Mouse (Mus musculus): ENCODE data around the gene Gkap1.

Gkap1 gene

DNA sequence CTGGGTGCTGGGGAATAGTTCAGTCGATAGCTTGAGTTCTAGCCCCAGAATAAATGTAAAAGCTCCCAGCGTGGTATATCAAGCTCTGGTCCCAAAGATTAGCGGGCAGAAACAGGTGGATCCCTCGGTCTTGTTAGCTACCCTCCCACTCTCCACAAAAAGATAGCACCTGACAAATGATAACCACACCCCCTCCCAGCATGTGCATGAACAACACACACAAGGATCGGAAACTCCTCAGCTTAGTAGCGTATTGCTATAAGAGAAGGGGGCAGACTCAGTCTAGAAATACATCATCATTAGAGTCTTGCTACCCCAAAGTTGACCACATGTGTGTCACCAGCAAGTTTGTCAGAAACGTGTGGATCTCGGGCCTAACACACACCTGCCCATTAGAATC lies at the start of gene Gkap1:
Gkap1 (minus strand) TSS at position 101 of the 400 bp plus-strand sequence.
- no peak for DNase-seq (ENCODE audit: extremely low read depth, low read depth)

DNA sequence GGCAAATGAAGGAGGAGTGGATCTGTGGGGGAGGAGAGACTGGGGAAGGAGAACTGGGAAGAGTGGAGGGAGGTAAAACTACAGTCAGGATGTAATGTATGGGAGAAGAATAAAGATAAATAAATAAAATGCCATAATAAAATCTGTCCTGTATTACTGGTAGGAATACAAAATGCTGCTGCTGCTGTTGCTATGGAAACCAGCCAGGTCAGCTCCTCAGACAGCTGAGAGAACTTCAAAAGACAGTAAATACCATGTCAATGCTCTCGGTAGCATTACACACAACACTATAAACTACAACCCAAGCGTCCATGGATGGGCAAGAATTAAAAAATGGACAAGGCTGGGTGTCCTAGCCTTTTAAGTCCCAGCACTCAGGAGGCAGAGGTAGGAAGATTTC lies 42.3 kb upstream of the Gkap1 start:
- no peak for DNase-seq (ENCODE audit: extremely low read depth, low read depth)

DNA sequence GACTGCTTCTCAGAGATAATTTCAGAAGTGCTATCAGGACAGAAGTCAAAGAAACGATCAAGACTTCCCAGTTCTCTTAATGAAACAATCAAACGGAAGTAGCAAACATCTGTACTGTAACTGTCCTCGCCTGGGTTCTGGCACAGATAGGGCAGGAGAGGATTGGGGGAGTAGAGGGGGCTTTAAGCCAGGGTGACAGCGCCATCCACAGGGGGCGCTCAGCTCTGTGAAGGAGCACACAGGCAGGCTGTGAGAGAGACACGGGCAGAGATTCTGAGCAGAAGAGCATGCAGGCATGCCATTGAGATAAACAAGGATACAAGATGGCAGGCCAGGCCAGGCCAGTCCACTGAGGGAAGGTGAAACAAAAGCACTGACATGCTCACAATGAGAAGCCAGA lies 39.5 kb upstream of the Gkap1 start:
- DNase-seq (ENCODE audit: extremely low read depth, low read depth), result peak; percentile 91

DNA sequence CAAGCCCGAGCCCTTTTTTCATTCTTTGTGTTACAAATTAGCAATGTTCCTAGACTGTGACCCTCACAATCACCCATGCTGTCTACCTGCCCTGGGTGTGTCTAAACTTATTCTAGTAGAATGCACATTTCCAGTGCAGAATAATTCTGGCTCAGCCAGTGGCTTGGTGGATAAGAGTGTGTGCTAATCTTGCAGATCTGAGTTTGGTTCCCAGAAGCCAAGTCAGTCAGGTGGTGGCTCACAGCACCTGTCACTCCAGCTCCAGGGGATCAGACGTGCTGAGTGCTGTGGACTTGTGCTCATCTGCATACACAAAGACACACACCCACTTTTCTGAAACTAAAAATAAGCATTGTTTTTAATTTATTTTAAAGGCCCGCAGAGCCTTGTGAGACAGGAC lies 38.3 kb upstream of the Gkap1 start:
- DNase-seq (ENCODE audit: extremely low read depth, low read depth), result no peak

DNA sequence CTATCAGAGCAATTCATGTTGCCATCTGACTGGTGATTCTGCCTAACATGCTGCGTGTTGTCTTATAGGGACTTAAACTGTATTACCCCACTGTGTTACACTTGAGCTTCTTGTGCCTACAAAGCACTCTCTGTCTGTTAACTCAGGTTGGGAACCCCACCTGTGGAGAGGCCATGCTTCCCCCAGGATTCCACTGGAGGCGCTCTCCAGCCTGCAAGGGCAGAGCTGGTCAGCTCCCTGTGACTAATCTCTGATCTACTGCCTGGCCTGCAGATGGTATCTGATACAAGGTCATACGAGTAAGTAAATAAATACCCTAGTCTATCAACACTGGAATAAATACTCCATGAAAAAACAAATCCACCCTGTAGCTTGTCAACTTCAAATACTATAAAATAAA lies 35.9 kb upstream of the Gkap1 start:
- no peak for DNase-seq (ENCODE audit: extremely low read depth, low read depth)

DNA sequence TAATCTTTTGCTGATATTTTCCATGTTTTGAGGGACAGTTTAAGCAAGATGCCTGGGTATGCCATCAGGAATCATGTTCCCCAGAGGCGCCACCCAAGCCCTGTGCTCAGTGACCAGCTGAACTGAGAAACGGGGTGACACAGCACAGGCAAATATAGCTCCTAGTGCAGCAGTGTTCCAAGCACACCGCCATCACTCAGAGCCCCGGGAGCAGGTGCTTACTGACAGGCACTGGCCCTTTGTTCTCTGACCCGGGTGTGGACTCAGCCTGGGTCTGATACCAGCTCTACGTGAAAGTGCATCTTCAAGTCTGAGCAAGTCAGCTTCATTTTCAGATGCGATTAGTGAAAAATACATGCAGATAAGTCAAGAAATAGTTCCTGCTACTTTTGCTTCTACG lies 34.0 kb upstream of the Gkap1 start:
- no peak for DNase-seq (ENCODE audit: extremely low read depth, low read depth)

DNA sequence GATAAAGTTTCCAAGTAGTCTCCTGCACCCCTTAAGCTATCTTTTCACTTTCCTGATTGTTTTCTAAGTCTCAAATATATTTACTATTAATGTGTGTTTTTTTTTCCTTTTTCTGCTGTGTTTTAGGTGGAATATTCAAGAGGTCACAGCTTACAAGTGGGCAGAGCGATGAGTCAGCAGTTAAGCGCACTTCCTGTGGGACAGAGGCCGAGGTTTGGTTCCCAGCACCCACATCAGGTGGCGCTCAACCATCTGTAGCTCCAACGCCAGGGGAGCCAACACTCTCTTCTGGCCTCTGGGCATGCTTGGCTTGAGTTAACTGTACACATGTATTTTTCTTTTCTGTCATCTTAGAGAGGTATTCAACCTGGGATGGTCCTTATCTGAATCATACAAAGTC lies 32.0 kb upstream of the Gkap1 start:
- no peak for DNase-seq (ENCODE audit: extremely low read depth, low read depth)

DNA sequence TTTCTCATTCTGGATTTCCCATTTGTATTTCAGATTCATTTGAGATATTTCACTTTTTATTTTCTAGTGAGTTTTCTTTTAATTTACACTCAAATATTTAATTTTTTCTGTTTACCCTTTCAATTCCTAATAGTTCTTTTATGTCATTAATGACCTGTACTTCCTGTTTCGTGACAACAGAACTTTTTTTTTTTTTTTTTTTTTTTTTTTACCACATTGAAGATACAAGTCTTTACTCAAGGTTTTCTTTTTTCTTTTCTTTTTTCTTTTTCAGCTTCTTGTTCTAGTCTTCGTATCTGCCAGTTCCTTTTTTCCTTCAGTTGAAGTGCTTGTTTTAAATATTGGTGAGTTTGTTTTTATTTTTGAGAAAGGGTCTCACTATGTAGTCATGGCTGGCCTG lies 29.7 kb upstream of the Gkap1 start:
- no peak for DNase-seq (ENCODE audit: extremely low read depth, low read depth)

DNA sequence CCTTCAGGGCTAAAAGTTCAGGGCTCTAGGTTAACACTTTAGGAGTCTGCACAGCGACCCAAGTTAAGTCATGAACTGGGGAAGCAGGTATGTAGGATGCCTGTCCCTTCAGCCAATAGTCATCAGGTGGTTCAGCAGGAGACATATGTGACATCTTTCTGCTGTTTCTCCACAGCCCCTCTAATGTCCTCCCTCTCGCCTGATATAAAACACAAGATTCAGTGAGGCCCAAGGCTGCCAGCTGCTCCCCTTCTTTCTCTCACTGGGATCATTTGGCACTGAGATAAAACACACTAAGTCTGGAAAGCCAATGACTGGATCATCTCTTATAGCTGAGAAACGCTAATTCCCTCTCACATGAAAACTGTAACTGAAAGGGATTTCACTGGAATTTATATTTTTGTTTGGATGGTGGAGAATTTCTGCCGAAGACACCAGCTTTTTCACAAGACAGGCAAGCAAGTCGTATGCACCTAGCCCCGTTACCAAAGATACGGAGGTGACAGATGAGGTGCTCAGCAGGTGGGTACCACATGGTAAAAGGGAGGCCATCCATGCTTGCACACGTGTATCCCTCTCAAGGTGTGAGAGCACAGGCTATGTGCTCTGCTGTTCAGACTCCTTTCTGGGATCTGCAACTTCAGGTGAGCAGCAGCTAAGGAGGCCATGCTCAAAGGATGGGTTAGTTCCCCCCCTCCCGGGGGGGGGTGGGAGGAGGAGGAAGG lies 27.1 kb upstream of the Gkap1 start:
- no peak for DNase-seq (ENCODE audit: extremely low read depth, low read depth)

DNA sequence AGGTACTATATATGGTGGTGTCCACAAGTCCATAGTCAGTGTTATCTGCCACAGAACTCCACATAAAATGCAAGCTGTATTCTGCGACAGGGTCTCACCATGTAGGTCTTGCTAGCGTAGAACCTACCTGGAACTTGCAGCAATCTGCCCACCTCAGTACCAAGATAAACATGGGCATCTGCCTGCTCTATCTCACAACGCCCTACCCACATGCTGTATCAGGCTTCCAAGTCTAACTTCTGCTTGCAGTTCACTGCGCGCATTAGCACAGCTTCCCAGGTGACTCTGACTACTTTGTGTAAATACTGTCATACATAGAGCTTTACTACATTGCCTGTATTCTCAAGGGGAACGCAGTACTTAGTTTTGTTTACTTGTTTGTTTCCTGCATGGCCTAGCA lies 26.5 kb upstream of the Gkap1 start:
- DNase-seq (ENCODE audit: extremely low read depth, low read depth), result no peak

DNA sequence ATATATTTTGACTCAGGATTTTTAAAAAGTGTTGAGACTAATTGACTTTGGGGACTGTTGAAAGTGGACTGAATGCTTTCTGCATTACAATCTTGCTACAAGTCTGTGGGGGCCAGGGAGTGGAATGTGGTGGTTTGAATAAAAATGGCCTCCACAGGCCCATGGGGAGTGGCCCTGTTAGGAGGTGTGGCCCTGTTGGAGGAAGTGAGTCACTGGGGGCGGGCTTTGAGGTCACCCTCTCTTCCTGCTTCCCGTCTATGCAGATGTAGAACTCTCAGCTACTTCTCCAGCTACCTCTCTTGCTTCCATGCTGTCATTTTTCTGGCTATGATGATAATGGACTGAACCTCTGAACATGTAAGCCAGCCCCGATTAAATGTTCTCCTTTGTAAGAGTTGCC lies 23.3 kb upstream of the Gkap1 start:
- no peak for DNase-seq (ENCODE audit: extremely low read depth, low read depth)

DNA sequence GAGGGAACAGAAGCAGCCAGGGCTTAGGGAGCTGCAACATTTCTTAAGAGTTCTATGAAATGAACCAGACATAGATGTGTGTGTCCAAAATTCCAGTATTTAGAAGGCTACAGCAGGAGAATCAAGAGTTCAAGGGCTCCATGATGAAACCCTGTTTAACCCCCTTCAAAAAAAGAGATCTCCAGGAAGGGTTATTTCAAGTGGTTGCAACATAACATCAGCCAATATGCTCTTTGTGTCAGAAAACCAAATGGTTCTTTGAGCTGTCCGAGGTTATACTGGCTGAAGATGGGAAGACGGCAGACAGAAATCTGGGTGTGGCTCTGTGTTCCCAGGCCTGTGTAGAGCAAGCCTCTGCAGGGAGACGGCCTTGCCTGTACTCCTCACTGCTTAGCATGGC lies 20.1 kb upstream of the Gkap1 start:
- DNase-seq (ENCODE audit: extremely low read depth, low read depth), result no peak

DNA sequence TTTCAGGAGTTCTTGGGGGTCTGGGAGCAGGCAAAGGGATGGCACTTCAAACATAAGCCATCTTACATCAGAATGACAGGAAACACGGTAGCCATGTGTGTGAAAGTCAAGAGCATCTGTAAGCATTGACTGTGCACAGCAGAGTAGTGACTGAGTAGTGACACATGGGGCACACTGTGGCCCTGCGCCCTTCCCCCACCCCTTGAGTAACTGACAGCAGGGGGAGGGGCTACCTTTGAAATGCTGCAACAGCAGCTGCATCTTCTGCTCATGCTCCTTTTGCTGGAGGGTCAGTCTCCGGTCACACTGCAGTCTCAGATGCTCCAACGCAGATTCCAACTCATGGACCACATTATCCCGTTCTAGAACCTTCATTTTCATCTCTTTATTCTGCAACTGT lies 17.3 kb upstream of the Gkap1 start:
- DNase-seq (ENCODE audit: extremely low read depth, low read depth), result no peak

DNA sequence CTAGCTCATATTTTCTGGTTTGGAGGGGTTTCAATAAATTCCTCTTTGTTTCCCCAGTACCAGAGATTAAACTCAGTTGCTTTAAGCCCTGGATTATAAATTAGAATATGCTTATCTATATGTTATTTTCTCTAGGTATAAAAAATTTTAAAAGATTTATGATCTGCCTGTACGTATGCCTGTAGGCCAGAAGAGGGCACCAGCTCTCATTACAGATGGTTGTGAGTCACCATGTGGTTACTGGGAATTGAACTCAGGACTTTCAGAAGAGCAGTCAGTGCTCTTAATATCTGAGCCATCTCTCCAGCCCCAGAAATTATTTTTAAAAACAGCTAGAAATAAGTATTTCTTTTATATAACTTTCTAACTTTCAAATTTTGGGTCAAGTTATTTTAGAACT lies 13.8 kb upstream of the Gkap1 start:
- no peak for DNase-seq (ENCODE audit: extremely low read depth, low read depth)

DNA sequence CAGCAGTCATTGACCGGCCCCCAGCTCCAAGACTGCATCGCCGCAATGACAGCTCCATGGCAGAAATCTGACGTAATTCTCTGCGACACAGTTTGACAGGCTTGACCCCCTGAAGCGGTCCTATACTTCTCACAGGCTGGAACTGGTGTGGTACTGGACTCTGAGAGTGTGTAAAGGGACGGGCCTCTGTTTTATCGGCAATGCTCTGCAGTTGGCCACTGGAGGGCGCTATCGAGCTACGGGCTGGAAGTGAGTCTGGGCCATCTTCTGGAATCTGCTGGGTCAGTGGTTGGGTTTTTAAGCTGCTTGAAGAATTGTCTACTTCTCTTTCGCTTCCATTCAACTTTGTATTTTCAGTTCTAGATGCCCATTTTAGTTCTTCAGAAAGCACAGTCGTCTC lies 12.3 kb upstream of the Gkap1 start:
- DNase-seq (ENCODE audit: extremely low read depth, low read depth), result peak; percentile 62

DNA sequence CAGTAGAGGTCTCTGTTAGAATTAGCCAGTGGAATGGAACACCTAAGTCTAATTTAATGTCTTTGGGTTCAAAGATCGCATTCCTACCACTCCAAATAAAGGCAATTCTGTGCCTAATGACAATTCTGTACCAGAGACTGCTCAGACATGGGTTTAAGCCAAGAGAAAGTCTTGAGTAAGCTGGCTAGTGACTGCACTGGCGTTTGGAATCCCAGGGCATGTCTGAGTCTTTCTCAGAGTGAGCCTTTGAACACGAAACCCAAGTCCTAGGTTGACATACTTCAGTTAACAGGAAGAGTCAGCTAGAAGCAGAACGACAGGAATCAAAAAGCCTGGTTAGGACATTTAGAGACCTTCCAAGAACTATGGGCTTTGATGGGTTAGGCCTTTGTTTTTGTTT lies 8.0 kb upstream of the Gkap1 start:
- DNase-seq (ENCODE audit: extremely low read depth, low read depth), result no peak

DNA sequence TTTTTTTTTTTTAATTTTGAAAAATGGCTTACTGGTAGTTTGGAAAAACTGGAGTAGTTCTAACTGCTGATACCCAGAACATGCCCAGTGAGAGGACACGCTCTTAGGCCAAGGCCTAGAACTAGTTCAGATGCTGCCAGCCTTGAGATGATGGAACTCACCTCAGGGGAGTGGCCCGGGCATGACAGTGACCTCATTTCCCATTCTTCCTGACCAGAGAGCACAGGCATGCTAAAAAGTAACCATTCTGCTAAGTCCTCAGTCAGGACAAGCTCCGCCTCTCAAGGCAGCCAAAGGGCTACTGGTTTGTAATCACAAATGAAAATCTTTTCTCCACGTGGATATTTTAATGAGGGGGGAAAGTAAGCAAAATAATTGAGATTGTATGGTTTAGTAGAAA lies 6.4 kb upstream of the Gkap1 start:
- DNase-seq (ENCODE audit: extremely low read depth, low read depth), result no peak

DNA sequence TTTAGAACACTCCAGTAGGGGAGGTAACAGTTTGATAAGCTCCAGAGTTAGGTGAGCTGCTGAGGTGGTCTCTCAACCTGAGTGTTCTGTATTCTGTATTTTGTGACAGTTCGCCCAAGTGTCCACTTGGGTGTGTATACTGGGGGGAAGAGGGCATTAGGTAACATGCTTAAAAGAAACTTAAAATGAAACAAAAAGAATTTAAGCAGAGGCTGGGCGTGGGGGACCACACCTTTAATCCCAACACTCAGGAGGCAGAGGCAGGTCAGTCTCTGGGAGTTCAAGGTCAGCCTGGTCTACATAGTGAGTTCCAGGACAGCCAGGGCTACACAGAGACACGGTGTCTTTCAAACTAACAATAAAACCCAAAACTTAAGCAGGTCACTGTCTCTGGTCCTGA lies 5.0 kb upstream of the Gkap1 start:
- no peak for DNase-seq (ENCODE audit: extremely low read depth, low read depth)

DNA sequence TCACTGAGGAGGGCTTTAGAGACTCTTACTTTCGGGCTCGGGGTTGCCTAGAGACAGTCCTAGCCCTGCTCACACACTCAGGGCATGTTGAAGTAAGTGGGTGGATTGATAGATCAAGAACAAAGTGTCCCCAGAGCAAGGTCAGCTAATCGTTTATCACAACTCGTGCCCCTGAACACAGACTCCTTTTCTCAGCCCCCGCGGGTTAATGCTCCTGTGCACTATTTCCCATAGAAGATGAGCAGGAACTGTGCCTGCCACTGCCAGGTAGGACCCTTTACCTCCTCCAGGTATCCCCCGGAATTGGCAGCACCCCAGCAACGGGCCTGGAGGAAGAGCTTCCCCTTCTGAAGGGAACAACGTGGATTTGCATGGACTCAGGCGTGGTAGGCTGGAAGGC lies 757 bp upstream of the Gkap1 start:
- no peak for DNase-seq (ENCODE audit: extremely low read depth, low read depth)

DNA sequence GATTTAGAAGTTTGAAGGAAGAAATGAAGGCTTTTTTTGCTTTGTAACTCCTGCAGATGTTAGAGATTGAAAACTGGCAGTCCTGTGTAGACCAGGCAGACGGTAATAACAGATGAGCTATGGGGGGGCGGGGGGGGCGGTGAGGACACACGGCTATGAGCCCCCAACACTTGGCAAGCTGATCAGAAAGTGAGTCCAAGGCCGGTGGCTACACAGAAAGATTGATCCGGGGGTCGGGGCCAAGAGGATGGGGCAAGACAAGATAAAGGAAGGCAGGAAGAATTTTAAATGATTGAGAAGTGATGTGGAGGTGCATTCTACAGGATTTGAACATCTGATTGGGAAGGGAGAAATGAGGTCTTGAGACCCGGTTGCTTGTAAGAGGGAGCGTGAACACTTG lies 423 bp downstream of the Gkap1 start:
- no peak for DNase-seq (ENCODE audit: extremely low read depth, low read depth)

DNA sequence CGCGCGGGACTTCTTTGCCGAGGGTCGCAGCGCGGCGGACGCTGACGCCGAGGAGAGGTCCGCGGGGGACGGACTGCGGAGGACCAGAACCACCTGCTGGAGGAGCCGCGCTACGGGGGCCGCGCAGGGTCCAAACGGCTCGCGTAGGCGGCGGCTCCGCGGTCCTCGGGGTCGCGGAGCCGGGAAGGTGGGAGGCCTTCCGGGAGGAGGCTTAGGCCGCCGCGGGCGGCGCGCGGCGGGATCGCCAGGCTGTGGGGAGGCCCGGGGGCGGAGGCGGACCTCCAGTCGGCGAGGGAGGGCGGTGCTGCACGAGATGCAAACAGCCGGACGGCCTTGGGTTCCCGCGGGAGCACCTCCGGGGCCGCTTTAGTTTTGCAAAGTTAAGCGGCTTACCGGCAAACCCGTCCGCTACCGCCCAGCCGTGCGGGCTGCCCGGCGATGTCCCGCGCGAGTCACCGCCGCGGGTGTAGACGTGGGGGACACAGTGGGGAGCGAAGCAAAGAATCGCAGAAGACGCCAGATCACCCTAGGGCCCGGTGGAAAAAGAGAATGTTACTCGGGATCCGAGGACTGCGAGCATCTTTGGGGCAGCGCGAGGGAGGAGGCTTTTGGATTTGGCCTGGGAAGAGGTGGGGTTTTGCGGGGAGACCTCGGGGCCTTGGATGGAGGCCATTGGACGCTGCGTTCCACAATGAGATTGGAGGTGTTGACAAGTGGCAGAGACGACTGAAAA lies 1.1 kb downstream of the Gkap1 start:
- DNase-seq (ENCODE audit: extremely low read depth, low read depth), result no peak

DNA sequence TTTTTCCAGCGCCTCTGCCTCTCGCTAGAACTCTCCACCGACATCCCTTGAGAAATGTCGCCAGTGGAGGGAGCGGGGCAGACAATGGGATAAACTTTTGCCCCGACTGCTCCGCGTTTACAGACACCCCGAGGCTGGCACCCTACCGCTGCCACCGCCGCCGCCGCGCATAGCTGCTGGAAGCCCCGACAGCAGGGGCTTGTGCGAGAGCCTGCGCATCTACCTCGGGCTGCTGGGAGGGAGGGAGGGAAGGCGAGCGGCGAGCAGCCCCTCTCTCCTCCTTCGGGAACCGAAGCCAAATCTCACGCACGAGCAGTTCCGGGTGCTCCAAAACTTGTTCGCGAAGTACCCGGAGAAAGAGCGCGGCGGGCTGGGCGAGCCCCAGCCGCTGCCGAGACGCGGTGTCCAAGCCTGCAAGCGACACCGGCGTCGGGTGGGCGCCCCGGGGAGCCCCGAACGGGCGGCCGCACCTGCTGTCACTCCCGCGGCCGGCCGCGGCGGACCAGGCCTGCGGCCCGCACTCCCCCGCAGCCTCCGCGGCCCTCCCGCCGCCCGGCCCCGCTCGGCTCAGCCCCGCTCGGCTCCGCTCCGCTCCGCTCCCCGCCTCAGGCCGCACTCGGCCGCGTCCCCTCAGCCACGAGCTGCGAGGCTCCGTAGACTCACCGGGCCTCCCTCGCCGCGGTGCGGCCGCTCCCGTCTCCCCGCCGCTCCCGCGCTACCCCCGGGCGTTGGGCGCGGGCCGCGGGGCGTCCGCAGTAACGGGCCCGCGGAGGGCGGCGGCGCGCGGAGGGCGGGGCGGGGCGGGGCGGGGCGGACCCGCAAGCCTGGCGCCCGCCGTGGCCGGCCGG lies 1.9 kb downstream of the Gkap1 start:
- DNase-seq (ENCODE audit: extremely low read depth, low read depth), result no peak
